Mouse (Mus musculus): ENCODE measurements around the gene Sptan1. TPM values are rescaled to one million over a fixed set of nuclear protein-coding genes. Genes with fewer than 3 reads are reported as not detected.
"Not testable (repeated sequence)": the region's sequence is repeated elsewhere in the genome, so short reads cannot be mapped to it uniquely, and the experiment has no call there.

Gene Sptan1
- polyA plus RNA-seq, 1 experiment from 2014 or later = 224 TPM

- peak within 1 kb of the TSS; percentile 50 for H3K4me2 ChIP-seq (replicated peaks)
- H3K27ac ChIP-seq (replicated peaks) = peak within 1 kb of the TSS; percentile 92
- peak within 1 kb of the TSS; percentile 60 for H3K4me3 ChIP-seq
- no peaks in the 10 kb centered on the region; the same call in 1 of the 2 replicates for H3K36me3 ChIP-seq
- 3% methylated on average over 54 of the region's 54 CpGs for WGBS
- H3K27me3 ChIP-seq = peaks cover 7% of the 10 kb centered on the region; the same call in 1 of the 2 replicates
- no peaks in the 10 kb centered on the region for H3K9me3 ChIP-seq
- H3K9ac ChIP-seq (replicated peaks) = peak within 1 kb of the TSS; percentile 62
- peak; percentile 95 for ATAC-seq (replicated peaks)
- H3K4me1 ChIP-seq = peaks cover 9% of the 10 kb centered on the region
These were observed 83.5 kb downstream of the Sptan1 start, which contains the start of gene Wdr34 for GRCm38 (mm10) chr2:30048699-30049388. Gene Wdr34 (minus strand): TSS chr2:30048881.

GRCm38 (mm10) chr2:30049831-30050230 lies 84.5 kb downstream of the Sptan1 start:
- Histone ChIP-seq H3K27ac (replicated peaks) (no peak overlapping the region), H3K27me3 (peaks cover 9% of the 10 kb centered on the region; the same call in 1 of the 2 replicates), H3K9ac (replicated peaks) (no peak overlapping the region), H3K4me3 (no peak overlapping the region), H3K4me2 (replicated peaks) (no peak overlapping the region), H3K4me1 (peaks cover 9% of the 10 kb centered on the region), H3K9me3 (no peaks in the 10 kb centered on the region), H3K36me3 (no peaks in the 10 kb centered on the region; the same call in 1 of the 2 replicates)
- WGBS = 86% methylated on average over 3 of the region's 3 CpGs
- no peak for ATAC-seq (replicated peaks)

GRCm38 (mm10) chr2:30051992-30052761 lies 86.8 kb downstream of the Sptan1 start:
- Histone ChIP-seq H3K27me3 (peaks cover 9% of the 10 kb centered on the region; the same call in 1 of the 2 replicates), H3K9me3 (no peaks in the 10 kb centered on the region), H3K4me3 (no peak overlapping the region), H3K9ac (replicated peaks) (no peak overlapping the region), H3K4me1 (peaks cover 9% of the 10 kb centered on the region), H3K36me3 (no peaks in the 10 kb centered on the region), H3K4me2 (replicated peaks) (no peak overlapping the region), H3K27ac (replicated peaks) (no peak overlapping the region)
- WGBS = 44% methylated on average over 6 of the region's 6 CpGs
- ATAC-seq (replicated peaks) = no peak

- H3K27ac ChIP-seq (replicated peaks); ATAC-seq (replicated peaks); H3K9ac ChIP-seq (replicated peaks); H3K36me3 ChIP-seq; H3K4me3 ChIP-seq; H3K27me3 ChIP-seq; H3K9me3 ChIP-seq; H3K4me1 ChIP-seq; H3K4me2 ChIP-seq (replicated peaks): not testable (repeated sequence)
- WGBS = 91% methylated on average over 3 of the region's 3 CpGs
These were observed 90.0 kb downstream of the Sptan1 start for GRCm38 (mm10) chr2:30055310-30055709.

- no peaks in the 10 kb centered on the region for H3K36me3 ChIP-seq
- 83% methylated on average over 3 of the region's 3 CpGs for WGBS
- peaks cover 9% of the 10 kb centered on the region; the same call in 1 of the 2 replicates for H3K27me3 ChIP-seq
- H3K4me3 ChIP-seq = no peak overlapping the region
- ATAC-seq (replicated peaks) = no peak
- peaks cover 8% of the 10 kb centered on the region for H3K4me1 ChIP-seq
- no peak overlapping the region for H3K27ac ChIP-seq (replicated peaks)
- no peak overlapping the region for H3K4me2 ChIP-seq (replicated peaks)
- no peak overlapping the region for H3K9ac ChIP-seq (replicated peaks)
- H3K9me3 ChIP-seq = no peaks in the 10 kb centered on the region
These were observed 91.4 kb downstream of the Sptan1 start for GRCm38 (mm10) chr2:30056736-30057135.

- Histone ChIP-seq H3K9ac (replicated peaks) (no peak within 1 kb of the TSS), H3K4me2 (replicated peaks) (no peak within 1 kb of the TSS), H3K36me3 (no peaks in the 10 kb centered on the region), H3K27ac (replicated peaks) (no peak within 1 kb of the TSS), H3K9me3 (no peaks in the 10 kb centered on the region), H3K4me1 (peaks cover 13% of the 10 kb centered on the region), H3K4me3 (no peak within 1 kb of the TSS), H3K27me3 (peaks cover 9% of the 10 kb centered on the region; the same call in 1 of the 2 replicates)
- 56% methylated on average over 12 of the region's 12 CpGs for WGBS
- ATAC-seq (replicated peaks) = no peak
These were observed 92.0 kb downstream of the Sptan1 start, which contains the start of gene Set for GRCm38 (mm10) chr2:30057223-30057904. Gene Set (plus strand): TSS chr2:30057378.

GRCm38 (mm10) chr2:30058418-30058817 lies 93.1 kb downstream of the Sptan1 start:
- H3K9ac ChIP-seq (replicated peaks) = no peak overlapping the region
- H3K4me3 ChIP-seq = no peak overlapping the region
- no peak overlapping the region for H3K4me2 ChIP-seq (replicated peaks)
- no peaks in the 10 kb centered on the region for H3K9me3 ChIP-seq
- H3K27ac ChIP-seq (replicated peaks) = no peak overlapping the region
- WGBS = 43% methylated on average over 5 of the region's 5 CpGs
- H3K4me1 ChIP-seq = peaks cover 24% of the 10 kb centered on the region
- peaks cover 5% of the 10 kb centered on the region; the same call in 1 of the 2 replicates for H3K27me3 ChIP-seq
- no peaks in the 10 kb centered on the region for H3K36me3 ChIP-seq
- ATAC-seq (replicated peaks) = no peak

GRCm38 (mm10) chr2:30061215-30062166 lies 96.1 kb downstream of the Sptan1 start:
- Histone ChIP-seq H3K9me3 (no peaks in the 10 kb centered on the region), H3K27ac (replicated peaks) (peak overlapping the region; percentile 73), H3K27me3 (no peaks in the 10 kb centered on the region), H3K9ac (replicated peaks) (peak overlapping the region; percentile 57), H3K4me2 (replicated peaks) (peak overlapping the region; percentile 97), H3K4me1 (peaks cover 40% of the 10 kb centered on the region), H3K4me3 (peak overlapping the region; percentile 60), H3K36me3 (no peaks in the 10 kb centered on the region)
- no peak for ATAC-seq (replicated peaks)
- 11% methylated on average over 29 of the region's 37 CpGs for WGBS

GRCm38 (mm10) chr2:30062249-30063093 lies 97.1 kb downstream of the Sptan1 start:
- H3K9ac ChIP-seq (replicated peaks) = peak overlapping the region; percentile 57
- H3K4me3 ChIP-seq = peak overlapping the region; percentile 60
- peaks cover 40% of the 10 kb centered on the region for H3K4me1 ChIP-seq
- WGBS = under 1% methylated on average over 40 of the region's 40 CpGs
- no peaks in the 10 kb centered on the region for H3K27me3 ChIP-seq
- H3K9me3 ChIP-seq = no peaks in the 10 kb centered on the region
- peak overlapping the region; percentile 73 for H3K27ac ChIP-seq (replicated peaks)
- ATAC-seq (replicated peaks) = no peak
- H3K4me2 ChIP-seq (replicated peaks) = peak overlapping the region; percentile 97
- no peaks in the 10 kb centered on the region for H3K36me3 ChIP-seq

- no peak for ATAC-seq (replicated peaks)
- Histone ChIP-seq H3K27ac (replicated peaks) (peak overlapping the region; percentile 73), H3K36me3 (no peaks in the 10 kb centered on the region; the same call in 1 of the 2 replicates), H3K4me1 (peaks cover 46% of the 10 kb centered on the region), H3K4me3 (peak overlapping the region; percentile 60), H3K9me3 (no peaks in the 10 kb centered on the region), H3K4me2 (replicated peaks) (peak overlapping the region; percentile 97), H3K9ac (replicated peaks) (peak overlapping the region; percentile 57), H3K27me3 (no peaks in the 10 kb centered on the region)
- 2% methylated on average over 8 of the region's 8 CpGs for WGBS
These were observed 97.9 kb downstream of the Sptan1 start for GRCm38 (mm10) chr2:30063235-30063634.
